Mouse (Mus musculus): Measurements from ENCODE around the gene Spef1.

- no peak for TF ChIP-seq EP300 (IDR thresholded peaks at IDR 0.05)
- TF ChIP-seq CTCF (IDR thresholded peaks at IDR 0.05): no peak
Measured at GRCm38 (mm10) chr2:131166172-131166571, 20.9 kb downstream of the Spef1 start.

Data from lung, postnatal 0 days (tissue).